Mouse (Mus musculus) stomach, embryonic 14.5 days (tissue): Measurements from ENCODE around the gene Runx3. TPM values are rescaled to one million over a fixed set of nuclear protein-coding genes. Genes with fewer than 3 reads are reported as not detected.

Experiments
- ATAC-seq: fragments of 200-750 bp; cut with Nextera tagmentation; 2 replicates; pipeline ENCODE4 v1.8.0; 2017; ENCODE audit warnings: low read depth, moderate TSS enrichment; ENCODE audit not compliant: insufficient number of reproducible peaks, insufficient read depth, low FRiP score
- H3K27ac ChIP-seq: fragments of 300-500 bp; sonication (generic); 2 replicates; pipeline ENCODE4 v1.5.1; 2014; ENCODE audit warnings: mild to moderate bottlenecking, low read length, moderate library complexity, mixed read lengths
- H3K27me3 ChIP-seq: fragments of 300-500 bp; sonication (generic); 2 replicates; pipeline ENCODE4 v1.6.1; 2014; ENCODE audit warnings: low read length, control low read depth, mixed read lengths; ENCODE audit not compliant: control insufficient read depth, insufficient read depth
- H3K36me3 ChIP-seq: fragments of 300-500 bp; sonication (generic); 2 replicates; pipeline ENCODE4 v1.6.1; 2014; ENCODE audit warnings: mild to moderate bottlenecking, control low read depth, low read length, moderate library complexity, mixed read lengths; ENCODE audit not compliant: control insufficient read depth, insufficient read depth
- H3K4me1 ChIP-seq: fragments of 300-500 bp; sonication (generic); 2 replicates; pipeline ENCODE4 v1.6.1; 2014; ENCODE audit warnings: low read length, control low read depth, mixed read lengths; ENCODE audit not compliant: control insufficient read depth, insufficient read depth
- H3K4me2 ChIP-seq: fragments of 300-500 bp; sonication (generic); replicated peaks from 2 replicates; pipeline ENCODE4 v1.6.1; 2014; ENCODE audit warnings: low read depth, low read length, control low read depth
- H3K4me3 ChIP-seq: fragments of 300-500 bp; sonication (generic); 2 replicates; pipeline ENCODE4 v1.5.1; 2014; ENCODE audit warnings: low read depth, low read length, control low read depth
- H3K9ac ChIP-seq: fragments of 300-500 bp; sonication (generic); replicated peaks from 2 replicates; pipeline ENCODE4 v1.6.1; 2014; ENCODE audit warnings: low read depth, mild to moderate bottlenecking, control low read depth, low read length, moderate library complexity, mixed read lengths
- H3K9me3 ChIP-seq: fragments of 300-500 bp; sonication (generic); 2 replicates; pipeline ENCODE4 v1.6.1; 2016; ENCODE audit warnings: low read depth, low read length, control low read depth; ENCODE audit not compliant: control insufficient read depth
- WGBS: fragments of 180-500 bp; shearing (Covaris S2); extraction: QIAGEN DNeasy Blood & Tissue Kit; methylation state at CpG from one replicate; pipeline ENCODE4 v1.1.7; 2014; 5-methylcytosine and 5-hydroxymethylcytosine counted together
- polyA plus RNA-seq: library from polyadenylated mRNA; unstranded; fragments of >200 nt; fragmentation: Nextera tagmentation; extraction: Ambion mirVana; gene quantifications from 2 replicates; pipeline ENCODE4 v1.2.1, GENCODE M21; 2014

Gene Runx3
- polyA plus RNA-seq, 1 experiment from 2014 or later, result 0.14 TPM

- Histone ChIP-seq H3K36me3 (no peaks in the 10 kb centered on the region), H3K27ac (no peak overlapping the region), H3K4me2 (no peak overlapping the region), H3K27me3 (peaks cover 2% of the 10 kb centered on the region; the same call in 1 of the 2 replicates), H3K9me3 (no peaks in the 10 kb centered on the region), H3K4me1 (peaks cover 17% of the 10 kb centered on the region), H3K9ac (no peak overlapping the region), H3K4me3 (no peak overlapping the region)
- 63% methylated on average over 6 of the region's 6 CpGs for WGBS
- no peak for ATAC-seq
These were observed 45.3 kb downstream of the Runx3 start for GRCm38 (mm10) chr4:135165761-135166160.

DNA sequence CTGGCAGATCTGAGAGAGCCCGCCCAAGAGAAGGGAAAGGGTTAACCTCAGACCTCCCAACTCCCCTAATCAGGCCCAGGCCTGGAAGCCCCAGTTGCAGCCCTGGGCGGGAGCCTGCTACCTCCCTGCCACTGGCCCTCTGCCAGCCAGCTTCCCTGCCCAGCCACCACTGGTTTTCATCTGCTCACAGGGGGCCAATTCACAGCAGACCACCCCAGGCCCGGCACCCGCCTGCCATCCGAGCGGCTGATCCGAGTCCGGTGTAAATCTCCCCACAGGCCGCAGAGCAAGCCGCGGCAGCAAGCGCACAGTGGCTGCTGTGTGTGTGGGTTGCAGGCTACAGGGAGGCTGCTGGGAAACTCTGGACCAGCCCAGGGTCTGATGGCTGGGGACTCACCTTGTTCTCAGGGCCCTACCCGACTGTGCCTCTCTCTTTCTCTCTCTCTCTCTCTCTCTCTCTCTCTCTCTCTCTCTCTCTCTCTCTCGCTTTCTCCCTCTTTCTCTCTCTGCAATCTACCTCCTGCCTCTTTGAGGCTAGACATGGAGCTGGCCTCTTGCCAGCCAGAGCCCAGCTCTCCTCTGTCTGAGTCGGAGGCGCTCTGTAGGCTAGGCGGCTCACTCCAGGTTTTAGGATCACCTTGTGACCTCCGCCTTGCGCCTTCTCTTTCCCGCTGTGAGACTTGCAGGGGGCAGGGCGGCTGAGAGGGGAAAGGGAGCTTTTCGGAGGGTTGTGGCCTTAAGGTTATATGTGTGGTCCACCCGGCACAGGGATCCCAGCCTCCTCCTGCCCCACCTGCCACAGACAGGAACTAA lies 46.2 kb downstream of the Runx3 start:
- Histone ChIP-seq H3K4me1 (peaks cover 17% of the 10 kb centered on the region), H3K9ac (no peak overlapping the region; the same call in 1 of the 2 replicates), H3K4me3 (no peak overlapping the region), H3K9me3 (no peaks in the 10 kb centered on the region), H3K36me3 (no peaks in the 10 kb centered on the region), H3K4me2 (peak overlapping the region; percentile 30; the same call in 1 of the 2 replicates), H3K27ac (no peak overlapping the region), H3K27me3 (peaks cover 2% of the 10 kb centered on the region; the same call in 1 of the 2 replicates)
- WGBS, result 8% methylated on average over 22 of the region's 23 CpGs
- peak; percentile 54 for ATAC-seq

DNA sequence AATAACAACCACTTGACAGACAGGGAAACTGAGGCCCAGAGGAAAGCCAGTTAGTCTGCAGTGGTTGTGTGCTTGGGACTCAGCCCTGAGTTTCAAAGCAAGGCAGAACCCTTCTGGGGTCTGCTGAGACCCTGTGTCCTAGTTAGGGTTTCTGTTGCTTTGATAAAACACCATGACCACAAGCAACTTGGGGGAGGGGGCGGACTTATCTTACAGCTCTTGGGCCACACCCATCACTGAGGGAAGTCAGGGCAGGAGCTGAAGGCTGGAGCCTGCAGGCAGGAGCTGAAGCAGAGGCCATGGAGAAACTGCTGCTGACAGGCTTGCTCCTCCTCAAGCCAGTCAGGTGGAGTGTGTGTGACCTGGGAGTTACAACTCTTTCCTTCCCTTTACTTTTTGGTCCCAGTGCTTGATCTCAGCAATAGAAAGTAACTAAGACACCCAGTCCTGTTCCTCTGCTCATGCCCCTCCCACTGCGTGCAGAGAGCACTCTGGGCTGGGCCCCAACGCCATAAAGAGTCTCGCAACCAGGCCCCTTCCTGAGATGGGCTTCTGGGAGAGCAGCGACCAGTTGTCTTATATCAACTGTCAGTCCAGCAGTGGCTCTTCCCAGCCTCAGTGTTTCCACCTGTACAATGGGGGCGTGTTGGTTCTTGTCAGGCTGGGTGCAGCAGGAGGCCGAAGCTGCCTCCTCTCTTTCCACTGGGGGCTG lies 47.5 kb downstream of the Runx3 start:
- H3K4me1 ChIP-seq, result peaks cover 17% of the 10 kb centered on the region
- H3K27me3 ChIP-seq, result peaks cover 2% of the 10 kb centered on the region; the same call in 1 of the 2 replicates
- no peak overlapping the region for H3K27ac ChIP-seq
- no peak overlapping the region for H3K9ac ChIP-seq
- no peak overlapping the region for H3K4me2 ChIP-seq
- ATAC-seq, result no peak
- 60% methylated on average over 7 of the region's 7 CpGs for WGBS
- no peaks in the 10 kb centered on the region for H3K9me3 ChIP-seq
- no peak overlapping the region for H3K4me3 ChIP-seq
- no peaks in the 10 kb centered on the region for H3K36me3 ChIP-seq

DNA sequence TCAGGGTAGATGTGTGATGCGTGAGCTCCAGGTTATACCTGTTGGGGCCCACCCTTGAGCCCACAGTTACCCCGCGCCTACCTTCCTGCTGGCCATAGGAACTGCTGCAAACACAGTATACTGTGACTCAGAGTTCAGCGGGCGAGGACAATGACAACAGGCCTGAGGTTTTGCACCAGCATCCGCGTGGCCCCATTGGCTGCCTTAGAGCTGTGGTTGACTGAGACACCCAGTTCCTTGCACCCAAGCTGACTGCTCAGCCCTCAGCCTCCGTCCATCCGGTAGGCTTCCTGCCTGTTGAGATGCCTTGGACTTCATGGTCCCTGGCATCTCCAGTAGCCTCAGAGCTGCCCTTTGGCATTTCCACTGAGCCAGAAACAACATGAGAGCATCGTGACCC lies 48.6 kb downstream of the Runx3 start:
- no peak for ATAC-seq
- Histone ChIP-seq H3K4me2 (no peak overlapping the region), H3K9me3 (no peaks in the 10 kb centered on the region), H3K36me3 (no peaks in the 10 kb centered on the region), H3K9ac (no peak overlapping the region), H3K4me3 (no peak overlapping the region), H3K27me3 (peaks cover 2% of the 10 kb centered on the region; the same call in 1 of the 2 replicates), H3K4me1 (peaks cover 17% of the 10 kb centered on the region), H3K27ac (no peak overlapping the region)
- WGBS, result 83% methylated on average over 10 of the region's 10 CpGs

DNA sequence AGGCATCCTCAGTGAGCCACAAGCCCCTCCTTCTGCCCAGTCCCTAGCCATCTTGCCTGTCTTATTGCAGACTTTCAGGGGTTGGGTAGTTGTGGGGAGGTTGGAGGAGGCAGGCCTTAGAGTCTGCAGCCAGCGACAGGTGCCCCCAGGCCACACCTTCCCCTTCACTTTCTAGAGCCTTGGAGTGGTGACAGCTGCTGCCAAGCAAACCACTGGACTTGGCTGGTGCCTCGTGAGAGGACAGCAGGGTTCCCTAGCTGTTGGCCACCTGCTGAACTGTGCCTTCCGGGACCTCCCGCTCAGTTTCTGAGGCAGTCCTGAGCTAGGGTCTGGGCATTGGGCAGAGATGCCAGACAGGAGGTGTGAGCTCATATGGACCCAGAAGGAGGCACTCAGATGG lies 49.0 kb downstream of the Runx3 start:
- Histone ChIP-seq H3K27me3 (peaks cover 2% of the 10 kb centered on the region; the same call in 1 of the 2 replicates), H3K4me1 (peaks cover 17% of the 10 kb centered on the region), H3K27ac (no peak overlapping the region), H3K4me3 (no peak overlapping the region), H3K36me3 (no peaks in the 10 kb centered on the region), H3K4me2 (no peak overlapping the region), H3K9ac (no peak overlapping the region), H3K9me3 (no peaks in the 10 kb centered on the region)
- WGBS, result 69% methylated on average over 4 of the region's 4 CpGs
- no peak for ATAC-seq

GRCm38 (mm10) chr4:135171304-135171875 lies 50.9 kb downstream of the Runx3 start:
- Histone ChIP-seq H3K27ac (no peak overlapping the region), H3K4me1 (peaks cover 17% of the 10 kb centered on the region), H3K4me3 (no peak overlapping the region), H3K4me2 (no peak overlapping the region), H3K36me3 (no peaks in the 10 kb centered on the region), H3K27me3 (peaks cover 2% of the 10 kb centered on the region; the same call in 1 of the 2 replicates), H3K9ac (no peak overlapping the region), H3K9me3 (no peaks in the 10 kb centered on the region)
- ATAC-seq, result no peak
- WGBS, result 72% methylated on average over 12 of the region's 12 CpGs

DNA sequence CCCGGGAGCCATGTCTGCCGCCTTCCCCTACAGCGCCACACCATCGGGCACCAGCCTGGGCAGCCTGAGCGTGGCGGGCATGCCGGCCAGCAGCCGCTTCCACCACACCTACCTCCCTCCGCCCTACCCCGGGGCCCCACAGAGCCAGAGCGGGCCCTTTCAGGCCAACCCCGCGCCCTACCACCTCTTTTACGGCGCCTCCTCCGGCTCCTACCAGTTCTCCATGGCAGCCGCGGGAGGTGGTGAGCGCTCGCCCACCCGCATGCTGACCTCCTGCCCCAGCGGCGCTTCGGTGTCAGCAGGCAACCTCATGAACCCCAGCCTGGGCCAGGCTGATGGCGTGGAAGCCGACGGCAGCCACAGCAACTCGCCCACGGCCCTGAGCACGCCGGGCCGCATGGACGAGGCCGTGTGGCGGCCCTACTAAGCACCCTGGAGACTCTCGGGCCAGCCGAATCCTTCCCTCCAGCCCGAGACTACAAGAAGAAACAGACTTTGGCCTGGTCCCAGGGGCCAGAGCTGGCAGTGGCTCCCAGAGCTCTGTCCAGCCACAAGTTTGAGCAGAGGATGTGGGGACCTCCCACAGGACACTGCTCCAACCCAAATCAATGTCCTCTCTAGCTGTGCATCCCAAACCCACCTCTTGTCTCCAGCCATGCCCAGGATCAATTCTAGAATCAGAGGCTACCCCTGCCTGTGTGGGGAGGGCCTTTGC lies 55.1 kb downstream of the Runx3 start:
- H3K9ac ChIP-seq, result no peak overlapping the region
- H3K4me1 ChIP-seq, result 0 out of 2 replicates have a peak, but pooled peaks cover 4% of the 10 kb centered on the region
- no peak overlapping the region for H3K27ac ChIP-seq
- no peaks in the 10 kb centered on the region for H3K27me3 ChIP-seq
- peak overlapping the region; percentile 36 for H3K4me2 ChIP-seq
- peak overlapping the region; percentile 13; the same call in 1 of the 2 replicates for H3K4me3 ChIP-seq
- H3K9me3 ChIP-seq, result no peaks in the 10 kb centered on the region
- 13% methylated on average over 38 of the region's 38 CpGs for WGBS
- H3K36me3 ChIP-seq, result no peaks in the 10 kb centered on the region
- ATAC-seq, result no peak

GRCm38 (mm10) chr4:135177568-135177967 lies 57.1 kb downstream of the Runx3 start:
- Histone ChIP-seq H3K36me3 (no peaks in the 10 kb centered on the region), H3K4me2 (no peak overlapping the region), H3K4me1 (0 out of 2 replicates have a peak, but pooled peaks cover 4% of the 10 kb centered on the region), H3K4me3 (no peak overlapping the region), H3K9ac (no peak overlapping the region), H3K27ac (no peak overlapping the region), H3K9me3 (no peaks in the 10 kb centered on the region), H3K27me3 (no peaks in the 10 kb centered on the region)
- ATAC-seq, result no peak
